In the genomic region with DNA sequence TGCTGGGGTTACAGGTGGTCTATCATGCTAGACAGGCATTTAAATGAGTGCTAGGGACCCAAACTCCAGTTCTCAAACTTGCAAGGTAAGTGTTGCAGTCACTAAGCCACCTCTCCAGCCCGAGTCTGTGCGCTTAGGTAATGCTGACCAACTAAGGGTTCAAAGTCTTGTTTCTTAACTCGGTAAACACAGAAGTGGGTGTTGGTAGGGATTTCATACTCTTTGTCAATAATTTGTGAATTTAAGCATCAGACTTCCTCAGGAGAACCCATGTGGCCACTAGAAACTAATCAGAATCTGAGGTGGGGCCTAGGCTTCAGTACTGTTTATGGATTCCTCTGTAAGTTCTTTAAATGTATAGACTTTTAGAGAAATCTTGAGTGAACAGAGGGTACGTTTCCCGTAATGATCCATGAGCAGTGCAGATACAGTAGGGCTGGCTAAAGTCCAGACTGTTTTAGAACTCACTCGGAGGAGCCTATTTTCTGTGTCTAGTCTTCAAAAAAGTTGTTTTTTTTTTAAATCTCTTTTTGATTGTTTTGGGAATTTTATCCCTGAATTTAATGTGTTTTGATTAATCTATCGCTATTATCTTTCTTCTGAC, we compare ENCODE assay signal across 18 mouse cellular contexts. TPM values are rescaled to one million over a fixed set of nuclear protein-coding genes. Genes with fewer than 3 reads are reported as not detected.
A peak's percentile ranks its signal among the peaks of the same experiment; 100 is the strongest.
DNase-seq lines count a peak whose midpoint lies in the region; ATAC-seq lines count a peak whose summit lies in the region.
"Had no signal": no experiment of that assay in that cellular context is flagged by ENCODE, and none has a peak within 500 bp of the region (broad histone marks: within the 10 kb centered on the region; RNA-seq: fewer than 3 reads in every experiment).

No protein-coding gene starts in this region.

- no peaks in the 10 kb centered on the region; the same call in 1 of the 2 replicates for H3K4me1 ChIP-seq in liver, embryonic 15.5 days (replicated peaks)
- H3K4me1 ChIP-seq: heart, embryonic 12.5 days had no signal

- DNase-seq in kidney, adult 11 months: peak; percentile 64
- no peak for DNase-seq in kidney, adult 18-20 months
- peak; percentile 32 for DNase-seq in kidney, postnatal 10 days
- DNase-seq in yolk sac, embryonic 10.5 days (ENCODE audit: low spot score): peak; percentile 72
- DNase-seq in B cell, adult 2 months: no peak
- no peak for DNase-seq in adrenal gland, postnatal 4 days (ENCODE audit: low spot score in 2 of 2)
- DNase-seq in retina, embryonic 14.5 days (ENCODE audit: low spot score): no peak
- DNase-seq: adrenal gland, postnatal 25 days; cerebellum, postnatal 25 days; heart, postnatal 36 days; lung, adult 2 months; thymus, postnatal 14 days had no signal

- no peaks in the 10 kb centered on the region for H3K27me3 ChIP-seq in liver, embryonic 15.5 days
- H3K27me3 ChIP-seq: heart, embryonic 12.5 days; megakaryocyte, embryonic 14.5 days had no signal

- H3K36me3 ChIP-seq in liver, embryonic 15.5 days (replicated peaks): no peaks in the 10 kb centered on the region
- H3K36me3 ChIP-seq: heart, embryonic 12.5 days had no signal

- ATAC-seq in liver, embryonic 15.5 days (ENCODE audit: insufficient read depth): peak; percentile 79
- ATAC-seq: hindbrain, embryonic 16.5 days; midbrain, embryonic 16.5 days had no signal

- no peak overlapping the region for H3K9ac ChIP-seq in liver, embryonic 15.5 days
- H3K9ac ChIP-seq: heart, embryonic 12.5 days had no signal

- H3K9me3 ChIP-seq in liver, embryonic 15.5 days (replicated peaks): no peaks in the 10 kb centered on the region
- H3K9me3 ChIP-seq: heart, embryonic 12.5 days; megakaryocyte, embryonic 14.5 days had no signal

- 0 out of 2 replicates have a peak overlapping the region, but pooled peaks have one; percentile 11 for H3K27ac ChIP-seq in liver, embryonic 15.5 days (replicated peaks)

- H3K4me3 ChIP-seq in liver, embryonic 15.5 days (replicated peaks): no peak overlapping the region
- H3K4me3 ChIP-seq: erythroblast, embryonic 14.5 days; heart, embryonic 12.5 days; megakaryocyte, embryonic 14.5 days had no signal

- WGBS in liver, embryonic 15.5 days (ENCODE audit: insufficient replicate concordance): 58% methylated on average over 7 of the region's 7 CpGs

- H3K4me2 ChIP-seq in liver, embryonic 15.5 days: peak overlapping the region; percentile 9; the same call in 1 of the 2 replicates
- H3K4me2 ChIP-seq: heart, embryonic 12.5 days had no signal

RNA-seq across cellular contexts. Expression of a gene that starts 53.8 kb away (rescaled TPM):
- polyA plus RNA-seq in liver, embryonic 15.5 days (2015; fragmentation: Nextera tagmentation; extraction: Ambion mirVana): 18.3 and 20.1 TPM in 2 replicates
- 10 to 100 TPM; 23.6 to 36.7 TPM for total RNA-seq in adrenal gland, postnatal 4 days (2021)

Comparison
In these comparisons a context has a peak if more than half of its experiments do, and no peak if none do; other contexts are left out.
1. DNase-seq: peak in kidney, adult 11 months (single experiment), kidney, postnatal 10 days (single experiment) and yolk sac, embryonic 10.5 days (single experiment); none in kidney, adult 18-20 months (single experiment), B cell, adult 2 months (0 of 2), adrenal gland, postnatal 4 days (0 of 2) and retina, embryonic 14.5 days (single experiment).